Mouse (Mus musculus) liver, adult 2 months (tissue): ENCODE results near the gene Slc9a9.

Experiments
- CTCF ChIP-seq: fragments of 200-500 bp; IDR thresholded peaks from 2 replicates; pipeline ENCODE4 v1.5.1; 2011; ENCODE audit warnings: low read depth, low read length, control low read depth
- POLR2A ChIP-seq: fragments of 200-500 bp; IDR thresholded peaks from 2 replicates; pipeline ENCODE4 v1.6.1; 2011; ENCODE audit warnings: low read length, control low read depth; ENCODE audit not compliant: insufficient read depth; ENCODE audit errors: extremely low read depth

DNA sequence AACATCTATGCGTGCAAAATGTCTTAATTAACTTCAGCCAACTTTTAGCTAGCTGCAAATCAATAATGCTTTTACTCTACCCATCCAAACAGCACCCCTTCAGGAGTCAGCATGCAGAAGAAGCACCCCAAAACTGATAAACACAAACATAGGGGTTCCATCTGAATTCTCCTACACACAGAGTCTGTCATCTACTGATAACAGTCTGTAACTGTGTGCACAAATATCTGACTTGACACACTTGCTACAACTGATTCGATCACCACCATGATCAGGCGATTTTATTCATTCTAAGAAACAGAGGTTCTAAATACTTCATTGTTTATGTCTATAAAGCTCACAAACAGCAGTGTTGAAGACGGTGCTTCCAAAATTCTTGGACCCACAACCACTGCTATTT, 171.3 kb downstream of the Slc9a9 start:
- TF ChIP-seq CTCF: no peak
- TF ChIP-seq POLR2A: no peak
